Mouse (Mus musculus) natural killer cell, adult 2 months (primary cell): ENCODE measurements around the gene Ccdc88c.

Source experiments
- DNase-seq, 2 experiments: peaks; one replicate each; pipeline ENCODE4 v3.0.0; 2022; ENCODE audit warnings: low spot score in 2 of 2

Gene Ccdc88c

DNA sequence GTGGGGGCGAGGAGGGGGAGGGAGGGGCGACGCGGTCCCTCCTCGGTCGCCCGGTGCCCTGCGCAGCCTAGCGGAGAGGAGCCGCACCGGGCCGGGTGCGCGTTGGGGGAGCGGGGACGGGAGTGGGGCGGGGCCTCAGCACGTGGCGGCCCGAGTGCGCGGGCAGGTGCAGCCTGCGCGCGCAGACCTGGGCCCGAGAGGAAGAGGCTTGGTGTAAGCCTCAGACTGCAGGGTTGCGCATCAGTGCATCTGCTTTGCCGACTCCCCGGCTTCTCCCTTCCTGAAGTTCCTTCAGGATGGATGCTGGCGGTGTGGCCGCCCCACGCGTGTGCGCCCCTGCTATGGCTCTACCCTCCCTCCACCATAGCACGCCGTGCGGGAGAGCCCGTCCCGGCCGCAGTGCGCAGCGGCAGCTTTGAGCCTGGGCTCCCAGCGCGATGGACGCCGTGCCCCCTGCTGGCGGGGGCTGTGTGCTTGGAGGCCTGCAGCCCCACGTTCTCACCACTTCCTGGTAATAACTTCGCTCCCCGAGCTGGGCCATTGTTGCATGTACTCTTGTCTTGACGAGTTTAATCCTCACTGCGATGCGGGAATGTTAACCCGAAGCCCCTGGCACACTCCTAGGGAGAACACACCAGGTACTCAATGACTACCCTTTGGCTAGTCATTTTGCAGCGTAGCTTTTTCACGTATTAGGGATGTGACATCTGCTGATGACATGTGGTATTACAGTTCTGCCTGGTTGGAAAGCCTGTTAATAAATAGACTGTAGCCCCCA lies at the start of gene Ccdc88c:
TSS of gene Ccdc88c (minus strand) at position 103 of the 778 bp plus-strand sequence.
- DNase-seq = peak; percentile 80 to 89

DNA sequence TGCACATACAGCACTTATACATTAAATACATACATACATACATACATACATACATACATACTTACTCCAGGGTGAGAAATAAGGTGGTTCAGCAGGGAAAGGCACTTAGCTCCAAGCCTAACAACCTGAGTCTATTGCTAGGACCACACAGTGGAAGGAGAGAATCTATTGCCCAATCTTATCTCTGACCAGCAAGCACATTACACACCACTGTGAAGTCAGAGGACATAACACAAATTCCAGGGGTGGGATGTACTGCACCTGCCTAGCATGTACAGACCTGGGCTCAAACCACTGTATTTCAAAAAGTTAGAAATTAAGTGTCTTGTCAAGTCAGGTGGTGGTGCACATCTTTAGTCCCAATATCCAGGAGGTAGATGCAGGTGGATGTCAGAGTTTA lies 49.1 kb upstream of the Ccdc88c start:
- no peak for DNase-seq

DNA sequence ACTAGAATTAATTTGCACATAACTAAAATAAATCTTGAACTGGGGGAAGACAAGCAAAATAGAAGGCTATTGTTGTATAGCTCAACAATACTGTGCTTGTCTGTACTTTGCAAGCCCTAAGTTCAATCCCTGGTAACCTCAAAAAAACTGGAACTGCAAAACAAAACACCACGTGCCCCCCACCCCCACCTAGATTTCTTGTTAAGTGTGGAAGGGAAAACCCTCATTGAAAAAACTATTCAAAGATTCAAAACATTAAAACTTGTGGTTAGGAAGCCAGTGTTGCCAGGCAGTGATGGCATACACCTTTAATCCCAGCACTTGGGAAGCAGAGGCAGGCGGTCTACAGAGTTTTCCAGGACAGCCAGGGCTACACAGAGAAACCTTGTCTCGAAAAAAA lies 46.6 kb upstream of the Ccdc88c start:
- no peak for DNase-seq

DNA sequence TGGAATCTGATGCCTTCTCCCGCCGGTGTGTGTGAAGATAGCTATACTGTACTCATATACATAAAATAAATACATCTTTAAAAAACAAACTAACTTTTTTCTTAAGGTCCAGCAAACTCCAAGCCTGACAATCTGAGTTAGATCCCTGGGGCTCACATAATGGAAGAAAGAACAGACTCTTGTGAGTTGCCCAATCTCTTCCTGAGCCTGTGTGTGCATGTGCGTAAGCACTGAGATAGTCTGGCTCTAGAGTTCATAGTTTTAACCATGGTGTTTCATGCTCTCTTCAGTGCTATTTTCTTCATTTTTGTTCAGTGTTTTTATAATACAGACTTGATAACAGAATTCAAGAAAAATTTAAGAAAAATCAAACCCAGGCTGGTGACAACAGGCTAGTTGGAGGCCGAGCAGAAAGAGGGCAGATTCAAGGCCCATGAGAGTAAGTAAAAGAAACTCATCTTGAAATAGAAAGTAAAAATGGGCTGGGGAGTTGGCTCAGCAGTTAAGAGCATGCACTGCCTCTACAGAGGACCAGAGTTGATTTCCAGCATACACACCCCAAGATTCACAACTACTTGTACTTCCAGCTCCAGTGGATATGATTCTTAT lies 46.1 kb upstream of the Ccdc88c start:
- DNase-seq = no peak

DNA sequence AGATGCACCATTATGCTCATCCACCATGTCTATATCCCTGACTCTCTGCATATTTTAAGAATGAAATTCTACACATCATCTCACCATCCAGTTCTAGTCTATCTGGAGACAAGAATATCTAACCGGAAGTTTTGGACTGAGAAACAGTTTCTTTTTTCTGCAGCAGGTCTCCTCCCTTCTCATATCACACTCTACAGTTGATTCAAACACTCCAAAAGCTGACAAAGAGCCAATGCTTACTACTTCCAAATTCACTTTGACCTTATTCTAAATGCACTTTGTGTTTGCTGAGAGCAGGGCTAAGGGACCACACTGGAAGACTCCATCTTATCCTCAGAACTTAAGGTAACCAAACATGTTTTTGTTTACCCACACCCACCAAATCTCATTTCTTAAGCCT lies 41.0 kb upstream of the Ccdc88c start:
- no peak for DNase-seq

DNA sequence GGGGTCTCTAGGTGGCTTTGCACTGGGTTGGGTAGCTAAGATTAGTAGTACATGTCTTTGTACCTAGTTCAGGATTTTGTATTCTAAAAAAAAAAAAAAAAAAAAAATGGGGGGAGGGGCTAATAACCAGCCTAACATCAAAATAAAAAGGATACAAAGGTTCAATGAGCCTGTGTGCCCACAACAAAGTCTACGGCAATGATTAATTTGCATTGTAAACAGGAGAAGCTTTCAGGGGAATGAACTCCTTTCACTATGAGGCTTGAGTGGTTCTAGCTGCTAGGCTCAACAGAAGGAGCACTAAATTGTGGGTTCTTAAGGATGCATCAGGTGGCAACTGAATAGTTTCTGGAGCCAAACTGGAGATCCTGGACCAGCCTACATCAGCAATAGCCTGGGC lies 37.5 kb upstream of the Ccdc88c start:
- no peak for DNase-seq

DNA sequence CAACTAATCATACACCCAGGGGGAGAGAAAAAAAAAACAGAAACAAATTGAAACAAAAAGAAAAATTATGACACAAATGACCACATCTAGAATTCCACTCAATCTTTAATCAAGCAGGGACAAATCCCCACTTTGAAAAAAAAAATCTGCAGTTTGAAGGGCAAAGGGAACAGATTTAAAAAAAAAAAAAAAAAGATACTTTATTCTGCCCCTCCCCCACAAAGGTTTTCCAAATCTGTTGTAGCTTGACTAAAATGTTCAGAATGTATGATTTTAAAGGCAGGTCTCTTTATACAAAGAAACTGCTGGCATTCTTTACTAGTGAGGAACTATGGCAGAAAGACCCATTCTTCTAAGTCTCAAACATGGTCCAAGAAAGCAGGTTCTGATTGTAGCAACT lies 11.1 kb upstream of the Ccdc88c start:
- DNase-seq = no peak

DNA sequence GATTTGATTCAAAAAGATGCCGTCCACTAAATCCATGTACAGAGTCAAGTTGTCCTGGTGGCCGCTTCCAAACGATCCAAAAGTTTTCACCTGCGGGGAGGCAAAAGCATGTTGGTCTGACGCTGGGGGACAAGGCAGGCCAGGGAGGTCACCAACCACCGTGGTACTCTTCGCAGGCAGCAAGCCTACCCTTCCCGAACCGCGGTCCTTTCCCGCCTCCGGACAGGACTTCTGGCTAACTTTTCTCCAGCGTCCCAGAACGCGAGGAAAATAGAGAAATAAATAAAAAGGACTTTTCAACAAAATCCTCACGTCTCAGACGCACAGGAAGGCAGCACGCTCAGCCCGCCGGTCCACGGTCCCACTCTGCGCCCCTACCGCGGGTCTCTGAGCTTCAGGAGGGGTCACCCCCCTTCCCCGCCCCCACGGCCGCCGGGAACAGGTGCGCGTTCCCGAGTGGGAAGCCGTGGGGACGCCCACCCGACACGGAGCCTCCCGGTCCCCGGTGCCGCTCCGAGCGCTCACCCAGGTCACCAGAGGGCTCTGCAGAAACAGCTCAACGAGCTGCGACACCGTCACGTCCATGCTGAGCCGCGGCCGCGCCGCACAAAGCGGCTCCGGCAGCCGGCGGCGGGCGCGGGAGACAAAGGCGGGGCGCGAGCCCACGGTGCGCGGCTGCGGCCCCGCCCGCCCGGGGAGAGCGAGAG lies 456 bp downstream of the Ccdc88c start:
- DNase-seq = no peak

DNA sequence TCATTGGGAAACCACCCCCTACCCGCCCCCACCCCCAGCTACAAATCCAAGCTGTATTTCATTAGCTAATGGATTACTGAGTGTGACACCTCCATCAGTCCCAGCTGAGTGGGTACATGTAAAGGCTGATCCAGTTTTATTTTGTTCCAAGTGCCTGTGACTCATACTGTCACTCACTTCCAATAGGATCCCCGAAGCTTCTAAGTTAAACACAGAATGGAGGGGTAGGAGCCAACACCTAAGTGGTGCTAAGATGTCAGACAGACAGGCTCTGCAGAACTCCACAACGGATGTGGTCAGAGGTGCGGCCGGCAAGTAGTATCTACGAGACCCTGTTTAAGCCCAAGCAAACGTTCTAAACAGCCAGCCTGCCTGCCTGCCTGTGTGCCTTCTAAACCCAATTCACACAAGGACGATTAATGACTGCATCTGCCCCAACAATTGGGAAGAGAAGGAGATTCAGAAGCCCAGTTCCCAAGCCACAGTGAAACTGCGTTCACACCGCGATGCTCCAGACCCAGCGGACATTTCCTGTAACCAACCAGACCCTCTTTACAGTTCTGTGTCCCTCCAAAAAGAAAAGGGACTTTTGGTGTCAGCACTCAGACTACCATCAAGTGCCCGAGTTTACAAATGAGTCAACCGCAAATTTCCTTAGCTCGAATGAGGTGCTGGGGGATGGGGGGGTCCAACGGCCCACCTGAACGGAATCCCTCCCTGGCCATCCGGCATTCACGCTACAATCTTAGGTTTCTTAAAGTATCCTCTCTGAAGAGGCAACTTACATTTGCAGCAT lies 1.2 kb downstream of the Ccdc88c start:
- peak; percentile 79 to 88 for DNase-seq

DNA sequence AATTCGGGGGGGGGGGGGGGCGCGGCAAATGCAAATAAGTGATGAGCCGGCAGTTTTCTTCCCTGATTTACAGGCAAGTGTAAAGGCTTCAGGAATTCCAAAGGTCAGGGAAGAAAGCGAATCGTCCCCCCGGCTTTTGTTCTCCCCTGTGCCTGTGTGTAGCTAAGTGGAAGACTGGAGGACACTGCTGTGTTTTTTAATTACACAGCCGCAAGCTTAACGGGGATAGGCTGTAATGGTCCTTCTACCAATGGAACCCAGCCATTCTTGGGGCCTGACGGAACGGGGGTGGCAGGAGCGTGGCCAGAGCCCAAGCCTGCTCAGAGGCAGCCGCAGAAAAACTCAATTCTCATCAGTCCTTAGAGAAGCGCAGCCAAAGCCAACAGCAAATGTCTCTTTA lies 1.9 kb downstream of the Ccdc88c start:
- no peak for DNase-seq

DNA sequence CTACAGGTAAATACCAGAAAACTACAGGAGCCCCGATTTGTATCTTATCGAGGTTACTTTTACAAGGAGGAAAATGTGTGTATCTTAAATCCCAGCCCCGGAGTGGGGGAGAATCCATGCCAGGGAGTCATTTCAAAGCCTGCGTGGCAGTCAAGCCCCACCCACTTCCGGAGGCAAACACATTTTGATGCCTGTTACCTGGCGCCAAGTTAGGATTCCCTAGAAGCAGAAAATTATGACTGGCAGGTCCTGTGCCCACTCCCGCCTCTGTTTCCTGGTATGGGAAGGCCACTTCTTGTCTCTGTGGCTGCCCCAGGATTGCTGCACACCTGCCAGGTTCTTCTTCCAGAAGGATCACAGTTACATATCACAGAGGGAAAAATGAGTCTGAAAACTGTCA lies 2.3 kb downstream of the Ccdc88c start:
- DNase-seq = no peak

DNA sequence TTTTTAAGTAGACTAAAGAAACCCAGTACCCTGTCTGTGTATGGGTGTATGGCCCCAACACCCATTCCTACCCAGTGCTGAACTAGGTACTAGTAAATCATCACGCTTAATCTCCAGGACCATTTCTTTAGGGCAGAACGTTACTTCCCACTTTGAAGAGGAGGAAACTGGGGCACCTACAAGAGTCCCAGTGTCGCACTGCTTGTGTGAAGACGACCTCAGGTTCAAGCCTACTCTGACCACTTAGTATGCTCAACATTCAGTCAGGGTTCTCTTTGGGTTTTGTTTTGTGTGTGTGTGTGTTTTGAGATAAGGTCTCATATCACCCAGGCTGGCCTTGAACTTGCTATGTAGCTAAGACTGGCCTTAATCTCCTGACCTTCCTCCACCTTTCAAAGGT lies 2.8 kb downstream of the Ccdc88c start:
- no peak for DNase-seq

DNA sequence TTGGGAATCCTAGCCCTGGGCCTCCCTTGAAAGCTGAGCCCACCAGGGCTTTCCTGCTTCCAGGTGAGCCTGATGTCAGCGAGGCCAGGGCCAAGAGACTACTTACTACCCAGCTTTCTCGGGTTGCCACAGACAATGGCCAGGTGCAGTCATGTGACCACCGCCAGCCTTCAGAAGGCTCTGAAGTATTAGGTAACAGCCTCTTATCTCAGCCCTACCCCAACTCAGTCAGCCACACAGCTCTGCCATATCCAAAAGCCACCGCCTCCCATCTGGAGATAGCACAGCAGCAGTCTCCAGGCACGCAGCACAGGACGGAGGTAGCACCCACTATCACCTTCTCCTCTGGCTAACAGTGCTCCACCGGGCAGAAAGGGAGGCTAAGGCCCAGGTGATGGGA lies 3.5 kb downstream of the Ccdc88c start:
- no peak for DNase-seq

DNA sequence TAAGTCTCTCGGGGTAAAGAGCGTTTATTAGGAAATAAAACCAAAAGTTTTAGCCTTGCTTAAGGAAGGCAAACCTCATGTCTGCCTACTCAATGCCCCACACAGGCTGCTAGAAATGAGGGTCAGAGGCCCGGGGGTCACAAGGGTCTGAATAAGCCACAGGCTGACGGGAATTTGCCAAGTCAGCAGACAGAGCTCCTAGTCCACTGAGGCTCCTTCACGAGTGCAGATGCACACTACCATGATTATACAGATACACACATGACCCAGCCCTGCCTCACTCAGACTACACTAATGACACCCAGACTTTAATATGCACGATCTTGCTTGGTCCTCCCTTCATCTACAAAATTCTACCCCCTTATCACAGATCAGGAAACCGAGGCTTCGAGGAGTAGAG lies 4.0 kb downstream of the Ccdc88c start:
- DNase-seq = no peak

DNA sequence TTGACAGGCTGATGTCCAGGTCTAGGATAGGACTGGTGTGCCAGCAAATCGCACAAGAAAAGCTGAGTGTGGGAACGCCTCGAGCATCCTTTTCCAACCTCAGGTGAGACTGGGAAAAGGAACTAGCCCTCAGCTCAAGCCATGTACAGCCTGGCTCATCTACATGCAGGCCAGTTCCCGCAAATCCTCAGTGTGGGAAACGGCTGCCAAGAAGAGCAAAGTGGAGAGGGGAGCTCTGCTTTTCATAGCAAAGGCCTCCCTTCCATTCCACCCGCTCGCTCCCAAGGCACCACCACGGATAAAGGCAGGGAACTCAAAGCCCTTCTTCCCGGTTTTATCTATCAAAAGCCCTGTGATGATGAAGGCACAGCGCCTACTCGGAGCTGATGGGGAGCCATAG lies 5.7 kb downstream of the Ccdc88c start:
- DNase-seq = no peak

DNA sequence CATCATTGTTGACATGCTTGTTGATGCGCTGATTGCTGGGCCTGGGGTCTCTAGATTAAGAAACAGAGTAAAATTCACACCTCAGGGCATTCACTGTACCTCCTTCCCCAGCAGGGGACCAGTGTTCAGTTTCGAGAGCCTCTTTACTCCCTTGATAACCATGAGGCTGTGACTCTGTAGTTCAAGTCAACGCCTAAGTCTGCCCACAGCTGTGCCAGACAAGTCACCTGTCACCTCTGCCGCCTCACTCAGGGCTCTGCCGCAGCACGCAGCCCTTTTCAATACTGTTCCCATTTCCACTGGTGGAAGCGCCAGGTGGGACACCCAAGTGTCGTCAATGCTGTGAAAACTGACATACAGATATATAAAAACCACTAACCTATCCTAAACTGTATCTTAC lies 6.5 kb downstream of the Ccdc88c start:
- DNase-seq = no peak

DNA sequence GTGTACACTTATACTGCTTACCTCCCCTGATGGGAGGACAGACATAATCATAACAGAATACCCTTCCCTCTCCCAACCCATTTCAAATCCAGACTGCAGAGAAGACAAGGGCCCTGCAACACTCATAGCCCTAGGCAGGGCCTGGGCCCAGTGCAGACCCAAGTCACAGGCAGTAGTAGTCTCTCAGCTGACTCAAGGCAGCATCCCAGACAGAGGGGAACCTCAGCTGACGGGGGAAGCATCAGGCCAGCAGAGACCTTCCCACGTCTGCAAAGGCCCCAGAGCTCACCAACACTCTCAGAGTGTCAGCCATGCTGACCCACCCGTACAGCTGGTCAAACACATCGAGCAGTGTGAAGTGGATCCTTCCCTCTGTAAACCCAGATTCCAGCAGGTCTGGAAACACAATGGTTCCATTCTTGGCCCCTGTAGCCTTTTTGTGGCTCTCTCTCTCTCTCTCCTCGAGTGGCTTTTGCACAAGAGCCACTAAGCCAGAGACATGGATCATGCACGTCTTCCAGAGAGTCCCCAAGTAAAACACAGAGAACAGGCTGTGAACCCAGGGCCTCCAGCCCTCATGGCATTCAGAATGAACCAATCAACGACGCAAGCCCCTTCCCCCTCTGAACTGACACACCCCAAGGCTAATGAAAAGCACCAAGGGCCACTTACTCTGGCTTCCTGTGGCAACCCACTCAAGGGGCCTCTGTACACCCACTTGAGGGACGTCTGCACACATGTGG lies 7.2 kb downstream of the Ccdc88c start:
- DNase-seq = no peak

DNA sequence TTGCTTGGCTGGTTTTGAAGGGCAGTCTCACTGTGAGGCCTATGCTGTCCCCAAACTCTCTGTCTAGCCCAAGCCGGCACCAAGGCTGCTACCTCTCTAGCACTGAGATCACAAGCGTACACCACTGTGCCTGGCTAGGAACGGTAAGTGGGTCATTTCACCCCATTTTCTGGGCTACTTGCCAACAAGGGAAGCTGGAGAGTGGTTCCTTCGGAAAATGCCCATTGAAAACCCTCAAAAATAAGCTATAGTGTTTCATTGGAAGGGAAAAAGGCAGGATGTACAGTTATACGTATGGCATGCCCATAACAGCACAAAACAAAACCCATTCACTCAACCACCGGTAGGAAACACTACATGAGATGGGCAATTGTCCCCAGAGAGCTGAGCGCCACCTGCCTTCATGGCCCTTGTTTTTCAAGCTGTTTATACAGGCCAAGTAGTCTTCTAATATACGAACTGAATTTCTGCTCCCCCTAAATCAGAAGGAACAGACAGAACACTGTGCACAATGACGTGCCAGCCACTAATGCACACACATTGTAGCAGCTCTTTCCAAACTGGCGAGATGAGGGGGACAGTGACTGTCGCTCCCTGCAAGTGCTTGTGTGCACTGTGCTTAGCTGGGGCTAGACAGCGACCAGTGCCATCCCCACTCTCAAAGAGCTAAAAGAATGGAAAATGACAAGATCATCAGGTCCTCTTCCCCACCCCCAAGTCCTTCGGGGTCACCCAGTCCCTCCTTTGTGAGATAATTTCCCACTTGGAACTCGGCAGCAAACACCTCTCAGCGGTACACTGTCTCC lies 8.4 kb downstream of the Ccdc88c start:
- DNase-seq = no peak

DNA sequence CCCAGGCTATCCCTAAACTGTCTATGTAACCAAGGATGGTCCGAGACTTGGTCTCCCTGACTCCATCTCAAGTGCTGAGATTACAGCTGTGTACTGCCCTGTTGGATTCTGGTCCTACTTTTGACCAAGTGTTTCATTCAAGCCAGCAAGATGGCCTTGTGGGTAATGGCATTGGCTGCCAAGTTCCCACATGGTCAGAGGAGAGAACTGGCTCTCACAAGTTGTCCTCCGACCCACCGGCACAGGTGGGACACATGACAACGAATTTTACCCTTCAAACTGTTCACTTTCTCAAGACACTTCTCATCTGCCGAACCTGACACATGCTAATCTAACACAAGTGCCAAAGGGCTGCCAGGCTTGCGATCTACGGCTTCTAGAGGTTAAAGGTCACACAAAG lies 9.4 kb downstream of the Ccdc88c start:
- DNase-seq = no peak

DNA sequence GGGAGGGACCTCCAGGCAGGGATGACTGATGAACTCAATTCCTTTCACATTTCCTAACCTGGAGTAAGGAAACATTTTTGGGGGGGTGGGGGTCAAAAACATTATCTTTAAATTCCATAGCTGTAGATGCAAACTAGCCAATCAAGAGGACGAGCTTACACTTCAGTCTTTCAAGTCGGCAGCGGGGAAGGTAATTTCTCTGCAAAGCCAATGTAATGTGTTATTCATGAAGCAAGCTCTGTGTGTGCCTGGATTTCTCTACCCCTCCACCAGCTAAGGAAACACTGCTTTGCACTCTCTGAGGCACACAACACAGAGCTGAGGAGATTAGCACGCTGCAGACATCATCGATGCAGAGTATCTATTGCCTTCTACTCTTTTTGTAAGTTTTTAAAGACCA lies 9.8 kb downstream of the Ccdc88c start:
- no peak for DNase-seq

DNA sequence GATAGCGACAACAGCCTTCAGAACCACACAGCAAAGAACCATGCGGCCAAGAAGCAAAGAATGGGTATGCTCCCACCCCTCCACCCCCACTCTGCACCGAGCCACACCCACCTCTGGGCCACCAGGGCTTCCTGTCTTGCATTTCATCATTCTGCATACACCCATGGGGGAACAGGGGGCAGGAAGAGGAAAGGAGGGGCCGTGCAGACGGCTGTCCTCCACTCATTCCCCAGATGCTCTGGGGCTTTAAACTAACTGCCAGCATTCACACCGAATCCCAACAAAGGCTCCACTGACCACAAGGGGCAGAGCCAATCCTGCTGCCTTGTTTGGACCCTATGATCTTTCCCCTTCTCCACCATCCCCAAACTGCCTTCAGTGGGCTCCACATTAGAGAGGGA lies 10.9 kb downstream of the Ccdc88c start:
- DNase-seq = peak; percentile 60 to 69
